Mouse (Mus musculus) hindbrain, embryonic 16.5 days (tissue): Measurements from ENCODE around the gene Ddx55. TPM values are rescaled to one million over a fixed set of nuclear protein-coding genes. Genes with fewer than 3 reads are reported as not detected.
"Not testable (repeated sequence)": the region's sequence is repeated elsewhere in the genome, so short reads cannot be mapped to it uniquely, and the experiment has no call there.

Experiments
- ATAC-seq: fragments of 200-750 bp; cut with Nextera tagmentation; 2 replicates; pipeline ENCODE4 v1.8.0; 2017; ENCODE audit warnings: moderate TSS enrichment, moderate library complexity
- H3K27ac ChIP-seq: fragments of 300-500 bp; sonication (generic); 2 replicates; pipeline ENCODE4 v1.5.1; 2014; ENCODE audit warnings: low read depth, mild to moderate bottlenecking, control low read depth, low read length, moderate library complexity
- H3K27me3 ChIP-seq: fragments of 300-500 bp; sonication (generic); replicated peaks from 2 replicates; pipeline ENCODE4 v1.6.1; 2014; ENCODE audit warnings: low read length; ENCODE audit not compliant: control insufficient read depth, insufficient read depth
- H3K36me3 ChIP-seq: fragments of 300-500 bp; sonication (generic); 2 replicates; pipeline ENCODE4 v1.6.1; 2014; ENCODE audit warnings: mild to moderate bottlenecking, low read length, moderate library complexity, mixed read lengths; ENCODE audit not compliant: control insufficient read depth, insufficient read depth
- H3K4me1 ChIP-seq: fragments of 300-500 bp; sonication (generic); 2 replicates; pipeline ENCODE4 v1.6.1; 2014; ENCODE audit warnings: low read depth, low read length; ENCODE audit not compliant: control insufficient read depth, insufficient read depth
- H3K4me2 ChIP-seq: fragments of 300-500 bp; sonication (generic); 2 replicates; pipeline ENCODE4 v1.6.1; 2014; ENCODE audit warnings: mild to moderate bottlenecking, low read length, control low read depth, moderate library complexity
- H3K4me3 ChIP-seq: fragments of 300-500 bp; sonication (generic); 2 replicates; pipeline ENCODE4 v1.5.1; 2014; ENCODE audit warnings: mild to moderate bottlenecking, low read length, control low read depth, moderate library complexity
- H3K9ac ChIP-seq: fragments of 300-500 bp; sonication (generic); 2 replicates; pipeline ENCODE4 v1.6.1; 2014; ENCODE audit warnings: low read depth, mild to moderate bottlenecking, control low read depth, low read length, moderate library complexity
- H3K9me3 ChIP-seq: fragments of 300-500 bp; sonication (generic); 2 replicates; pipeline ENCODE4 v1.6.1; 2014; ENCODE audit warnings: mild to moderate bottlenecking, low read length, moderate library complexity; ENCODE audit not compliant: control insufficient read depth
- WGBS: fragments of 180-500 bp; shearing (Covaris S2); extraction: QIAGEN DNeasy Blood & Tissue Kit; methylation state at CpG from one replicate; pipeline ENCODE4 v1.1.7; 2014; 5-methylcytosine and 5-hydroxymethylcytosine counted together
- polyA plus RNA-seq: library from polyadenylated mRNA; unstranded; fragments of >200 nt; fragmentation: Nextera tagmentation; extraction: Ambion mirVana; gene quantifications from 2 replicates; pipeline ENCODE4 v1.2.1, GENCODE M21; 2015

Ddx55 gene
- polyA plus RNA-seq, 1 experiment from 2014 or later, result 25.1 TPM

DNA sequence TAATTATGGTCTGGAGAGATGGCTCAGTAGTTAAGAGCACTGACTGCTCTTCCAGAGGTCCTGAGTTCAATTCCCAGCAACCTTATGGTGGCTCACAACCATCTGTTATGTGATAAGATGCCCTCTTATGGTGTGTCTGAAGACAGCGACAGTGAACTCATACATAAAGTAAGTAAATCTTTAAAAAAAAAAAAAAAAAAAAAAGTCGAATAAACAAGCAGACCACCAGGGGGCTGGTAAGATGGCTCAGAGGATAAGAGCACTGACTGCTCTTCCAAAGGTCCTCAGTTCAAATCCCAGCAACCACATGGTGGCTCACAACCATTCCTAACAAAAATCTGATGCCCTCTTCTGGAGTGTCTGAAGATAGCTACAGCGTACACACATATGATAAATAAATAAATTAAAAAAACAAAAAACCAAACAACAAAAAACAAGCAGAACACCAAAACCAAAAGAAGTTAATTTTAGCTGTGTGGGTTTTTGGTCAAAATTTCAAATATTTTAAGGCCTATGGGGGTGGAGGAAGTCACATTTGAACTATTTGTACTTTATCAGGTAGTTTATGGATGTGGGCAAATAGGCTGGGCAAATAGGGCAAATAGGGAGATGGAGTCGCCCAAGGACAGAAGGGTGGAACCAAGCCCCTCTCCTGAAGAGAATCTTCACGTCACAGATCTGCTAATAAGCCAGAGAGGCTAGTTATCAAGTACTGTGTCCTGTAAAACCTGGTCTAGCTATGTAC is 1.1 kb upstream of the Ddx55 start:
- peaks cover 15% of the 10 kb centered on the region for H3K36me3 ChIP-seq
- not testable (repeated sequence) for ATAC-seq

DNA sequence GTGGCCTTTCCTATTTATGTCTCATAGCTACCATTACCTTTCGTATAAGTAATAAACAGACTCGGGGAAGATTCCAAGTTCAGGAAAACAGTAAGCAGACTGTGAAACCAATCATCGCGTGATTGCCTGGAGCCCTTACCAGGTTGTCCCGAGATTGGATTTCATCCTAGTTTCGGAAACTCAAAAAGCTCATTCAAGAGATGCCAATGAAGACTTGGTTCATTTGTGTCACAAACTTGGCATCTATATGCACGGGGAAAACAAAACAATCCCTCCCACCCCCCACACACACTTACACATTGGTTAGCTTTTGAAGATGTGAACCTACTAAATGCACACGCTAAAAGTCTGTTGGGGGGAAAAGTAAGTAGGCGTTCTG is 581 bp upstream of the Ddx55 start:
- Histone ChIP-seq H3K27ac (peak overlapping the region; percentile 89), H3K9ac (peak overlapping the region; percentile 93), H3K4me1 (peaks cover 13% of the 10 kb centered on the region), H3K36me3 (peaks cover 17% of the 10 kb centered on the region), H3K4me3 (peak overlapping the region; percentile 97), H3K4me2 (peak overlapping the region; percentile 80), H3K9me3 (no peaks in the 10 kb centered on the region), H3K27me3 (no peaks in the 10 kb centered on the region)
- 12% methylated on average over 9 of the region's 9 CpGs for WGBS
- ATAC-seq, result peak; percentile 25; the same call in 1 of the 2 replicates

More for the DNA sequence above, 1.1 kb upstream of the Ddx55 start:
- peak overlapping the region; percentile 97 for H3K4me3 ChIP-seq
- H3K9ac ChIP-seq, H3K27me3 ChIP-seq, H3K9me3 ChIP-seq, H3K27ac ChIP-seq: not testable (repeated sequence)
- peak overlapping the region; percentile 80 for H3K4me2 ChIP-seq
- peaks cover 13% of the 10 kb centered on the region for H3K4me1 ChIP-seq
- 28% methylated on average over 5 of the region's 5 CpGs for WGBS

DNA sequence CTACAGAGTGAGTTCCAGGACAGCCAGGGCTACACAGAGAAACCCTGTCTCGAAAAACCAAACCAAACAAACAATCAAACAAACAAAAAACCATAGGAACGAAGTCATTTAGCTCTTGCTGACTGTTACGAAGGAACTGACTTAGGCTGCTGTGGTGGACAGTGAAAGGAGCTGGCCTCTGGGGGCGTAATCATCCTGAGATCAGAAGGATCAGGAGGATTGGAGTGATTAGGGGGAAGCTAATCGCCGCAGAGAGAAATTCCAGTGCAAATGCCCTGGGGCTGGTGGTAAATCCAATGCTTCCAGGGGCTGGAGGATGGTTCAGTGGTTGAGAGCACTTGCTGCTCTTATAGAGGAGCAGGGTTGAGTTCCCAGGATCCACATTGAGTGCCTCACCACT is 943 bp downstream of the Ddx55 start:
- Histone ChIP-seq H3K36me3 (peaks cover 18% of the 10 kb centered on the region), H3K4me2 (peak overlapping the region; percentile 80), H3K4me1 (peaks cover 13% of the 10 kb centered on the region), H3K27ac (no peak overlapping the region), H3K9me3 (no peaks in the 10 kb centered on the region), H3K4me3 (peak overlapping the region; percentile 97), H3K27me3 (no peaks in the 10 kb centered on the region), H3K9ac (no peak overlapping the region)
- ATAC-seq, result no peak
- WGBS, result 73% methylated on average over 6 of the region's 6 CpGs

DNA sequence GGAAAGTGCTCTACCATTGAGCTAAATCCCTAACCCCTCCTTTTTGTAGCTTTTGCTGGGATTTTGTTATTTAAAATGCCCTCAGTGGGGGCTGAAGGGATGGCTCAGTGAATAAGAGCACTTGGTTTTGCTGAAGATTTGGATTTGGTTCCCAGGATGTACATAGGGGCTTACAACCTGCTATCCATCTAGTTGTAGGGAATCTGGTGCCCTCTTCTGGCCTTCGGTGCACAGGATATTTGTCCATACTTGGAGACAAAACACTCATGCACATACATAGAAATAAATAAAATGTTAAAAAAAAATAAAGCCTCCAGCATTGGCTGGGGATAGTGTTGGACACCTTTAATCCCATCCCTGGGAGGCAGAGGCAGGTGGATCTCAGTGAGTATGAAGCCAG is 2.5 kb downstream of the Ddx55 start:
- Histone ChIP-seq H3K9ac (no peak overlapping the region), H3K4me1 (peaks cover 13% of the 10 kb centered on the region), H3K27me3 (no peaks in the 10 kb centered on the region), H3K36me3 (peaks cover 30% of the 10 kb centered on the region), H3K4me2 (no peak overlapping the region), H3K27ac (no peak overlapping the region), H3K9me3 (no peaks in the 10 kb centered on the region), H3K4me3 (no peak overlapping the region)
- WGBS, result 76% methylated on average over 1 of the region's 1 CpGs
- no peak for ATAC-seq

DNA sequence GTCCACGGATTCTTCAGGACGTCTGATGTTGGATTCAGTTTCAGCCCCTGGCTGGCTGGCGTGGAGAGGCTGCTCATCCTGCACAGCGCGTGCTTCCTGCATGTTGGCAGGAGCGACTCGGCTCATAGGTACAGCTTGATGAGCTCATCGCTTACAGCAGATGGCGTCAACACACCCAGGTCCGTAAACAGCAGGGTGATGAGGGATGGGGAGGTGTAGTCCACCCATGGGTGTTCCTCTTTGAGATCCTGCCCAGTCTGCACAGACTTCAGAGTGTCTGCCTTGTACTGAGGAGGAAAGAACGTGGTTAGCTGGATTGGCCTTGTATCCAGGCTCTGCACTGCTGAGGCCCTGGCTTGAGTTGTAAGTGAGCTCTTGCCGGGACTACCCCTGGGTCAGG is 18.4 kb downstream of the Ddx55 start:
- 85% methylated on average over 12 of the region's 12 CpGs for WGBS
- H3K36me3 ChIP-seq, result peaks cover 67% of the 10 kb centered on the region

DNA sequence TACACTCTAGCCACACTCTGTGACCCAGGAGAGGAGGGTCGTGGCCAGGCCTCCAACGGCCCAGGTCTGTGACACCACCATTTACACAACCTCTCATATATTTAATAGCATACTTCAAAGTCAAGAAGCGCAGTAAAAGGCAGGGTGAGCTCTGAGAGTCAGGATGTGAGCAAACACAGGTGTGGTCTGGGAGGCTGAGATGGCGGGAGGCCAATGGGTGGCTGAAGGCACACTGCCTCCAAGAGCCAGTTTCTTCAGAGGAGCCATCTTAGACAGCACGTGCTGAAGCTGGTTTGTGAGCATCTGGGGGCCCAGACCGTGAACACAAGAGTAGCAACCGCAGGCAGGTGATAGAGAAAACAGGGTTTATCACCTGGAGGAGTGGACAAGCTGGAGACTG is 22.8 kb downstream of the Ddx55 start:
- no peaks in the 10 kb centered on the region for H3K27me3 ChIP-seq
- 96% methylated on average over 7 of the region's 7 CpGs for WGBS
- H3K4me2 ChIP-seq, result no peak overlapping the region
- H3K9me3 ChIP-seq, result no peaks in the 10 kb centered on the region
- peaks cover 16% of the 10 kb centered on the region for H3K4me1 ChIP-seq
- no peak overlapping the region for H3K4me3 ChIP-seq
- ATAC-seq, result no peak
- H3K27ac ChIP-seq, result no peak overlapping the region
- peaks cover 41% of the 10 kb centered on the region for H3K36me3 ChIP-seq
- H3K9ac ChIP-seq, result no peak overlapping the region

More for the DNA sequence above, 18.4 kb downstream of the Ddx55 start:
- Histone ChIP-seq H3K4me1 (no peaks in the 10 kb centered on the region), H3K4me2 (no peak overlapping the region), H3K27ac (no peak overlapping the region), H3K9ac (no peak overlapping the region), H3K4me3 (no peak overlapping the region), H3K9me3 (no peaks in the 10 kb centered on the region), H3K27me3 (no peaks in the 10 kb centered on the region)
- no peak for ATAC-seq

DNA sequence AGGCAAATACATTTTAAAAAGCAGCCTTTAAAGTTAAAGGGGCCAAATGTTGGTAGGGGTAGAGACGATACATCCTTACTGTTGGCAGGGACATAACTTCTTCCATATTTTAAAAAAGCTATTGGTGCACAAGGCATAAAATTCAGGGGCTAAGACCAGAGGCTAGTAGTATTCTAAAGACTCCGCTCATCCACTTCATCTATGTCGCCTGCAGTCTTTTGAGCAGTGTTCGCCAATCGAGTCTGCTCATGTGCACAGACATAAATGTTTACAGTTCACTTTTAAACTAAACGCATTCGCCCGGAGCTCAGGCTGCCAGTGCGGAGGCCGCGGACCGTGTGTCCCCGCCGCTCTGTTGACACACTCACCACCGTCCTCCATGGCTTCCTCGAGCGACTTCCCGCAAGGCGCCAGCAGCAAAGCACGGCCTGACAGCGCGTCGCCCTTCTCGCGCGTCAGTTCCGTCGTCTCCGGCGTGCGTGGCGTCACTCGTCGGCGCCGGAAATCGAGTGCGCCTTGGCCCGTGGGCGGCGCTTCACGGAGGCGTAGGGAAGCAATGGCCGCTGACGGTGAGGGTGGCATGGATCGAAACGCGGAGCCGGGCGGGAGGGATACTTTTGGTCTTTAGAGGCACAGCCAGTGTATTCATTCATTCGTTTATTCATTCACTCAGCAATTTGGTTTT is 26.1 kb downstream of the Ddx55 start, which contains the start of the genes Eif2b1 and Gtf2h3:
Eif2b1 (minus strand) TSS at position 499 of the 685 bp plus-strand sequence.
Gtf2h3 (plus strand) TSS at position 508 of the 685 bp plus-strand sequence.
- Histone ChIP-seq H3K27ac (no peak within 1 kb of the TSS), H3K9ac (peak within 1 kb of the TSS; percentile 74), H3K4me3 (peak within 1 kb of the TSS; percentile 72), H3K9me3 (no peaks in the 10 kb centered on the region), H3K27me3 (no peaks in the 10 kb centered on the region), H3K4me2 (peak within 1 kb of the TSS; percentile 85), H3K4me1 (peaks cover 18% of the 10 kb centered on the region), H3K36me3 (peaks cover 19% of the 10 kb centered on the region)
- 1% methylated on average over 51 of the region's 51 CpGs for WGBS
- peak; percentile 94 for ATAC-seq

DNA sequence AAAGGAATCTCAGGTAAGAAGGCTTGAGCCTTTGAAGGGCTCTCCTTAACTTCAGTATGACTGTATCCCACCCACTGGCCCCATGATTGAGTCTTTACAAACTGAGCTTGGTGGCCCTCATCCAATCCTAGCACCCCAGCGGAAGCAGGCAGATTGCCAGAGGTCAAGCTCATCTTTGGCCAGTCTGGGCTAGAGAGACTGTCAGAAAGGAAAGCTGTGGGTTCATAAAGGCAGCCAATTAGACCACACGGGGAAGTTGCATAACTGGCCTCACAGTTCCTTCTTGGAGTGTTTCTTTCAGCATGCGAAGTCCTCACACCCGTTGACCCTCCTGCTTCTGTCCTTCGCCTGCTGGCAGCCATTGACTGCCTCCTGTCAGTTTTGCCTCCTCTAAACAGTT is 29.9 kb downstream of the Ddx55 start:
- Histone ChIP-seq H3K9me3 (no peaks in the 10 kb centered on the region), H3K27me3 (no peaks in the 10 kb centered on the region), H3K27ac (no peak overlapping the region), H3K4me1 (peaks cover 18% of the 10 kb centered on the region), H3K36me3 (peaks cover 22% of the 10 kb centered on the region), H3K4me2 (no peak overlapping the region), H3K4me3 (no peak overlapping the region), H3K9ac (no peak overlapping the region)
- 87% methylated on average over 5 of the region's 5 CpGs for WGBS
- no peak for ATAC-seq

DNA sequence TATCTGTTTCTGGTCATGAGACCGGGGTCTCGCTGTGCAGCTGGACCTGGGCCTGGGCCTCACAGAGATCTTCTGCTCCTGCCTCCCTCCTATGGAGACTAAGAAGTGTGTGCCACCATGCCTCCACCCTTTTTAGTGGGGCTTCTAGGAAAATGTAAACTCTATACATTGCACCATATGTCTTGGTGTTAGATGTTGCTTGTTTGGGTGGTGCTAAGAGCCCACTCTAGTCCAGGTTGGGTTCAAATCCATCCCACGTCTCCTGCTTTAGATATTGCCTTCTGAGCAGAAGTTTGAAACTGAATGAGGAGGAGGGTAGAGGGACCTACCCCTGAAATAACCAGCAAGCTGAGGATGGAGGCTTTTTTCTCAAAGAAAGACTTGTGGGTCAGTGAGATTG is 40.1 kb downstream of the Ddx55 start:
- Histone ChIP-seq H3K27ac (no peak overlapping the region), H3K27me3 (no peaks in the 10 kb centered on the region), H3K36me3 (peaks cover 28% of the 10 kb centered on the region), H3K4me3 (no peak overlapping the region), H3K9ac (no peak overlapping the region), H3K4me1 (no peaks in the 10 kb centered on the region), H3K9me3 (no peaks in the 10 kb centered on the region), H3K4me2 (no peak overlapping the region)
- 91% methylated on average over 3 of the region's 3 CpGs for WGBS
- ATAC-seq, result no peak
